Mouse (Mus musculus) thymus, postnatal 14 days (tissue): ENCODE results near the gene App.

Experiments used
- DNase-seq: peaks from one replicate; pipeline ENCODE4 v3.0.0; 2021

App gene

DNA sequence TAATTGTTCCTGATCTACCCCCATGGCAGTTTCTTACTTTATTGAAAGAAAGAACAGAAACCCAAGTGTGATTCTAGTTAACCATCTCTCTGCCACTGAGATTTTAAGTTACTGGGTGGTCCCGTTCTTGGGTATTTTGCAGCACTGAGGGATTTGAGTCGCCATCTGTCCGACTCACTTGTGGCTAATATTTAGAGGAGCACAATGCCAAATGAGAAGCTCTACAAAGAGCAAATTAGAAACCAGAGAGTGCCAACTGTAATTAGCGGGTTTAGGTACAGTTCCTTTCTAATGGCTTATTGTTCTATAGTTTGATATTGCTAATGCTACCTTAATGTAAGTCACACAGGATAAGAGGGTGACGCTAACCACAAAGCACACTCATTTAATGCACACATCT, 161.4 kb downstream of the App start:
- DNase-seq, result no peak

DNA sequence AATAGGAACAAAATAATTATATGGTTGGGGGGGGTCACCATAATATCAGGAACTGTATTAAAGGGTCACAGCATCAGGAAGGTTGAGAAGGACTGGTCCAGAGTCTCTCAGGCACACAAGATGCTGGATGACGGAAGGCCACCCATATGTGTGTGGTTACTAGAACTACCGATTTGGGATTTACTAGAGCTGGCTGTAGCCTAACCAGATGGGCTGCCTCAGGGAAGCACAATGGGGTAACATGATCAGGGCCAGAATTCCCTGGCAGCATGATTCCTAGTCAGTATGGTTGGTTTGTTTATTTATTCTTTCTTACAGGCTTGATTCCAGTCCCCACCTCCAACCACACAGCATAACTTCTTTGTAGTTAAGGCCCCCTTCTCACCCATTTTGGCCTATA, 162.9 kb downstream of the App start:
- DNase-seq, result no peak

GRCm38 (mm10) chr16:85008866-85009645, 164.5 kb downstream of the App start:
- no peak for DNase-seq

DNA sequence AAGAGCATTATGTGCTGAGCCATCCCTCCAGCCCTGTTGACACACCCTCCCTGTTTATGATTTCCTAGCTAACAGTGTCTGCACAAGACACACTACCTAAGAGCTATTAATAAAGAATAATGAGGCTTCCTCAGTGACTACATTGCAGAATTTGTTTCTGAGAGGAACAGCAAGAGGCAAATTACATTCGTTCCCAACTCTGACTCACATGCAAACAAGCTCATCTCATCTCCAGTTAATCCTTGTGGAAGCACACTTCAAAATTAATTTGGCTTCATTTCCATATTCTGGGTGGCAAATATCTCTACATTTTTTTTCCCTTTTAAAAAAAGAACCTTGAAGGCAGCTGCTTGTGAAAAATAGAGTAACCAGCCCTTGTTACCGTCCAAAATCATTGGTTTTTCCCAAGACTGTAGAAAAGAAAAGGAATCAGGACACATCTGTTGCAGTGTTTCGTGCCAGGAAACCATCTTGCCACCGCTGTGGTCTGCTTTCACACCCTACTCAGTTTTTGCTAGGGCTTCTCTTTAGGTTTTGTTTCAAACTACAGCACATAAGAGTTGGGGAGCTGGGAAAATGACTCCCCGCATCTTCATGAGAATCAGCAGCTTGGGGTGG, 171.5 kb downstream of the App start:
- no peak for DNase-seq

GRCm38 (mm10) chr16:85000304-85000703, 173.3 kb downstream of the App start:
- DNase-seq, result no peak

GRCm38 (mm10) chr16:84997551-84997950, 176.0 kb downstream of the App start:
- no peak for DNase-seq

DNA sequence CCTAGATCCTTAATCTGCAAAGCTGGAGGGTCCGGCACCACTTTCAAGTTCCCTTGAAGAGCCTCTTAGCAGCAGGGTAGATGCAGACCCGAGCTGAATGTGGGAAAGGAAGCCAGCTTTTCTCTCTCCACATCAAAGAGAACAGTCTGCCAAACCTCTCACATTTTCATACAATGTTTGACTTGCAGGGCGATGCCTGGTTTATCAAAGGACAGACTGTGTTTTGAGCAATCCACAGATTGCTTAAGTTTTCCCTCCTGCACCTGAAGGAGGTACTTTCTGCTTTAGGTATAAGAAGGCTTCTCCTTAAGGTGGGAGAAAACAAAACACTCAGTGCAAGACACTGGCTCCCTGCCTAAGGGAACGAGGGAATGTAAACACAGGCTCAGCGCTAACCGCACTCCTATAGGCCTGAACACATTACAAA, 178.1 kb downstream of the App start:
- DNase-seq, result no peak

DNA sequence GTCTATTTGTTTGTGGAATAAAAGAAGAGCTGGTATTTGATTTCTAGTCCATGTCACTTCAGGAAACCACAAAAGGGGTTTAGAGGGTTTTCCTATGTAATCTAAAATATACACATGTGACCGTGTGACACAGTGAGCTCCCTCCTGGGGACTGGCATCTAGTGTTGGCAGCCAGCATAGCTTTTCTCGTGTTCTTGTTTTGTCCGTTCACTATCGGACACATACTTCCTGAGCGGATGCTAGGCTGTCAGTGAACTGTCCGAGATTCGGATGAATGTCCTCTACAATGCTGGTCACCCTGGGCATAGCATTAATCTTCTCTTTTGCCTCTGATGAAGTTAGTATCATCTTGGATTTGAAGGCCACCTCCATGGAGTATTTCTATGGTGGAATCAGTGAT, 180.7 kb downstream of the App start:
- no peak for DNase-seq

DNA sequence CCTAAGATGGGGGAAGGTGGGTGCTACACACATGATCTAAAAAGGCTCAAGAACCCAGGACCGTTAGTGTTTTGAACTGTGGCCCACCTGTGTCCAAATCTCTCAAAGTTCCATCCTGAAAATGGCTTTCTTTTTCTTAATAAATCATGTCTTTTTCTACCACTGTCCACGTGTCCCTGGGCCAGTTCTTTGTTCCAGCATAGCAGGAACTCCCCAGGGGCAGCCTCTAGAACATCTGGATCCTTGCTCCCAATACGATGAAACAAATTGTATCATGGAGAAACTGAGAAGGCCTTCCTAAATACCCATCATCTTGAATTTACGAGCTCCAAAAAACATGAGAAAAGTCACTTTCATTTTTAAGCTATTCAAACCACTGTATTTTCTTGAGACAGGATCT, 182.6 kb downstream of the App start:
- no peak for DNase-seq

DNA sequence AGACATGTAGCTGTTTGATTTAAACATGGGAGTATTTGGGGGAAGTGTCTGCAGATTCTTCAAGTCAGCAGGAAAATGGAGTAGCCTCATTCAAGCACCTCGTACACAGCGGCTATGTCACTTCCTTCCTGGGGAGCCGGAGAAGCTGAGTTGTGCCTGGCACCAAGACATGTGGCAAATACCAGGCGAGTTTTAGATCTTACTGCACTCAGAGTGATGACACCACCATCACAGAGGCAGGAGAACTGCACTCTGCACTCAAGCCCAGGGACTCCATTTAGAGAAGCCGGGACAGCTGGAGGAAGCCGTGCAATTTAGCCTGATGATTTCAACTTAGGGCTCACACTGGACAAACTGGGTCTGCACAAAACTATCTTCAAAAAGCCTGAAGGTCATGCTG, 183.6 kb downstream of the App start:
- no peak for DNase-seq

- no peak for DNase-seq
Measured at GRCm38 (mm10) chr16:84989476-84989875, 184.1 kb downstream of the App start.

DNA sequence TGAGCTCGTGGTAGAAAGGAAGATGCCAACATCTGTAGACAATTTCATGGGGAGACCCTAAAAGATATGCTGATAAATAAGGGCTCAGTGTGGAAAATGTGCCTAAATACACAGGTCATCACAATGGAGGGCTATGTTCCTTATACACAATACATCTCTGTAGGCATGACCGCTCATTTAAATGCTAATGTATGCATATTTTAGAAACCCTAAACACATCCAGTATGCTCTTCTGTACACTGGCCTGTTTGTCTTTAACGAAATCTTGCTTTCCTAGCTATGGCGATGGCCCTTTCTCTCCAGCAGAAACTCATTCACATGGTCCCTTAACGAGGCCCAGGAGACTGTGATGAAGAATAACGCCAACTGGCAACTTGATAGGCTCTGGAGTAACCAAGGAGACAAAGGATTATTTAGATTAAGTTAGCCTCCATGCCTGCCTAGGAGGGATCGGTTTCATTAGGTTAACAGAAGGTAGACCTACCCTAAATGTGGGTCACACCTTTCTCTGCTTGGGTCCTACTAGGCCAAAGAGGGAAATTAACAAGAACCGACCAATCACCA, 185.8 kb downstream of the App start:
- DNase-seq, result no peak

DNA sequence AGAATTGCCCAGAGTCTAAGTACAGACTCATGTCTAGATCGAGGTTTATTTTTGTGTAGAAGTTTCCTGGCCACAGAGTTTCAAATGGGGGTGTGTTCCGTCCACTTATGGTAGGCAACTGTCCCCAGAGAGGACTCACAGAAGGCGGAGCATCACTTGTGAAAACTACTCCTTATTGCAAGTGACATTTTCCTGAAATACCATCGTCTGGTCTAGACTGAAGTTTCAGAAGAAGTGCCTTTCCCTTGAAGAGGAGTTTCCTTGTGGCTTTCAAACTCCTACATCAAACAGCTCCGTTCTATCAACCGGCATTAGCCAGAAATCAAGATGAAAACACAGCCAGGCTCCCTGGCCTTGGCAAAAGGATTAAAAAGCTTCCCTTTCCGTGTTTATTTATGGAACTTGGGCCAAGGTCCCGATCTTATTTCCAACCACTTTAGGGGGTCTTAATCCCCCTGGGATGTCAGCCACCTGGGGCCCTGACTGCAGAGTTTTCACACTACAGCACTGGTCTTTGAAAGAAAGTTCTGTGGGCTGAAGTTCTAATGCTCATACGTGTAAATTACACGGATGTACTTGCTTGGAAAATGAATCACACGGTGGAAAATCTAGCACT, 187.4 kb downstream of the App start:
- no peak for DNase-seq

DNA sequence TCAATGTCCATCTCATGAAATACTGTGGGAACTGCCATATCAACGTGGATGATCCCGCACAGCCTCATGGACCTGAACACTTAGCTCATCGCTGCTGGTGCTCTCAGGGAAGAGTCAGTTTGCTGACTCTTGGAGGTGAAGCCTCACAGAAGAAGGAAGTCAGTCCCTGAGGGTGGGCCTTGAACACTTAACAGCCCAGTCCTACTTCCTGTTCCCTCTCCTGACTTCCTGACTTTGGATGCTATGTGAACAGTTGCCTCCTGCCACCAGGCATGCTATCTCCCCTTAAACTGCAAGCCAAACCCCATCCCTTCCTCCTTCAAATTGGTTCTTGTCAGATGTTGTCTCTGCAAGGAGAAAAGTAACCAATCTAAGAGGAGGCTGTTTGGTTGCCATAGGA, 188.2 kb downstream of the App start:
- DNase-seq, result no peak

GRCm38 (mm10) chr16:84983428-84983827, 190.1 kb downstream of the App start:
- no peak for DNase-seq

DNA sequence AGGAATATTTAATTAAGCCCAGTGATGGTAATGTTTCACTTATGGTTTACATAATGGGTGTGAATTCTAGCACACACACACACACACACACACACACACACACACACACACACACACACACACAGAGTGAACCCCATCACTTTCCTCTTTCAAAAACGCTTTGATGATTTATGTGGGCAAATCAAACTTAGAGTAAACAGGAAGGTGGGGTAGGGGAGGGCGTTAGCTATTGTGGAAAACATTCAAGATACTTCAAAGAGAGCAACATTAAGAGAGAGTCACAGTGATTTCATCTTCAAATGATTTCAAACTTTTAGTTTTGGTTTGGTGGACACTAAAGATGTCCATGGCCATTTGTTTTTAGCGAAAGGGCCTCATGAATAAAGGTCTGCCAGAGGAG, 191.0 kb downstream of the App start:
- DNase-seq, result no peak

- no peak for DNase-seq
Measured at GRCm38 (mm10) chr16:84978589-84978988, 195.0 kb downstream of the App start.

DNA sequence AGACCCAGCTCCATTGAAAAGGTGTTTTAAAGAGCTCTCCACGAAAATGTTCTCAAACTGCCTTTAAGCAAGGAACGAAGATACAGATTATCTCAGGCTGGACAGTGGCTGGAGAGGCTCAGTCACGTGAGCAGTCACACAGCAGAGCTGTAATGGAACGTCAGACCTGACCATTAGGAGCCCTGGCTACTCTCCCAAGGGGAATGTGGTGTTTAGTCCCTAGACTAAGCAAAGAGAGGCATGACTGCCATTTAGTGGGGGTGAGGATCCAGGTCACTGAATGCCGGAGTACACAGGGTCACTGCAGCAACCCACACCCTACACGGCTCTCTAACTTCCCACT, 199.4 kb downstream of the App start:
- no peak for DNase-seq

- DNase-seq, result no peak
Measured at GRCm38 (mm10) chr16:84973446-84974175, 200.0 kb downstream of the App start.

GRCm38 (mm10) chr16:84971535-84972330, 201.8 kb downstream of the App start:
- no peak for DNase-seq

GRCm38 (mm10) chr16:84969026-84969425, 204.5 kb downstream of the App start:
- DNase-seq, result no peak

DNA sequence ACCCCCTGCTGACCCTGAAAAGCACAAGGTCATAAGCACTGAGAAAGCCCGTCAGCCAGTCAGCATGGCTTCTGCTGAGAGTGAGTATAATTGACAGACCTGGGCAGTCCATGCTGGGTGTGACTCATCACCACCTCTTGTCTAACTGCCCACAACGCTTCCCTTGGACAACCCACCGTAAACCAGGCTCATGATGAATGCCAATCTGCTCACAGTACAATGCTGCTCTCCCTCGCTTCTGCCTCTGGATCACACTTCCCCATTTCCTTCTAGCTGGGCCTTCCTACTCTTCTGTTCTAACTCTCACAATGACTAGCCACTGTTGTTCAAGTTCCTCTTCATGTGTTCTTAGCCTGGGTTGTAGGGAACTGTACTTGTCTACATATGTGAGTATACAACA, 206.6 kb downstream of the App start:
- DNase-seq, result no peak

DNA sequence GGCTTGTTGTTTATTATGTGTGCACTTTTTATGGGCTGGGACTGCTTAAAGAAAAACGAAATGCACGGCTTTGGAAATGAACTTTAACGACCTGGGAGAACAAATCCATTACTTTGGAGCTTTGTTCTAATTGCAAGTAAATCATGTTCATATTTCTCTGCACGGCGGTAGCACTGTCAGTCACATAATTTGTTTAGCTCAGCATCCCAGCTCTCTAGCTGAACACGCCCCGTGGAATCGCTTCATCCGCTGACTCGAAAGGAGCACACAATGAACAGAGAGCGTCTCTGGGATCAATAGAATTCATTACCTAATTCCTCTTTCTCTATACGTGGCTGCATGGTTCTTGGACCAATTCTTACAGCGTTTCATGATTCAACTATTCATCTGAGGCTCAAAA, 207.5 kb downstream of the App start:
- DNase-seq, result no peak
